Mouse (Mus musculus) G1E (cell line): ENCODE measurements at regions not wholly inside any gene's neighbourhood (a gene's known extent, or its start where the extent isn't known, plus 50 kb on each side); places are given as distances from the start of the nearest gene placed in this dataset.

Experiments used
- ATAC-seq: 2 replicates; pipeline ENCODE4 v1.8.0; 2016; ENCODE audit warnings: mild to moderate bottlenecking; ENCODE audit not compliant: insufficient number of reproducible peaks, poor library complexity, low FRiP score, severe bottlenecking; ENCODE audit errors: extremely low read depth
- DNase-seq: peaks from one replicate; pipeline ENCODE4 v3.0.0; 2012; ENCODE audit warnings: low spot score
- H3K27me3 ChIP-seq: 2 replicates; pipeline ENCODE4 v1.6.1; 2012; ENCODE audit warnings: mild to moderate bottlenecking, low read length, inconsistent platforms; ENCODE audit not compliant: insufficient read depth
- H3K36me3 ChIP-seq: replicated peaks from 2 replicates; pipeline ENCODE3; 2012; ENCODE audit warnings: mild to moderate bottlenecking, inconsistent platforms
- H3K4me1 ChIP-seq: 2 replicates; pipeline ENCODE4 v1.6.1; 2012; ENCODE audit warnings: low read depth, low read length, inconsistent platforms, mixed read lengths; ENCODE audit not compliant: insufficient read depth
- H3K4me3 ChIP-seq: 2 replicates; pipeline ENCODE4 v1.5.1; 2012; ENCODE audit warnings: low read depth, mild to moderate bottlenecking, inconsistent platforms, low read length, moderate library complexity, mixed read lengths
- H3K9me3 ChIP-seq: replicated peaks from 2 replicates; pipeline ENCODE4 v1.6.1; 2012; ENCODE audit warnings: inconsistent platforms
- CTCF ChIP-seq: IDR thresholded peaks from 2 replicates; pipeline ENCODE4 v1.5.1; 2012; ENCODE audit warnings: low read depth, low read length, inconsistent platforms, mixed read lengths
- GATA1 ChIP-seq: IDR thresholded peaks from 2 replicates; pipeline ENCODE4 v1.6.1; 2012; ENCODE audit warnings: borderline replicate concordance, low read length, inconsistent platforms, mixed read lengths
- GATA2 ChIP-seq: IDR thresholded peaks from 2 replicates; pipeline ENCODE4 v1.6.1; 2012; ENCODE audit warnings: low read depth, low read length, inconsistent platforms, borderline replicate concordance
- POLR2AphosphoS5 ChIP-seq: IDR thresholded peaks from 2 replicates; pipeline ENCODE4 v1.6.1; 2012; ENCODE audit warnings: low read depth, low read length, inconsistent platforms; ENCODE audit not compliant: insufficient replicate concordance
- TAL1 ChIP-seq: conservative IDR thresholded peaks from 2 replicates; pipeline ENCODE4 v1.6.1; 2012; ENCODE audit warnings: low read depth, low read length, inconsistent platforms, mixed read lengths

DNA sequence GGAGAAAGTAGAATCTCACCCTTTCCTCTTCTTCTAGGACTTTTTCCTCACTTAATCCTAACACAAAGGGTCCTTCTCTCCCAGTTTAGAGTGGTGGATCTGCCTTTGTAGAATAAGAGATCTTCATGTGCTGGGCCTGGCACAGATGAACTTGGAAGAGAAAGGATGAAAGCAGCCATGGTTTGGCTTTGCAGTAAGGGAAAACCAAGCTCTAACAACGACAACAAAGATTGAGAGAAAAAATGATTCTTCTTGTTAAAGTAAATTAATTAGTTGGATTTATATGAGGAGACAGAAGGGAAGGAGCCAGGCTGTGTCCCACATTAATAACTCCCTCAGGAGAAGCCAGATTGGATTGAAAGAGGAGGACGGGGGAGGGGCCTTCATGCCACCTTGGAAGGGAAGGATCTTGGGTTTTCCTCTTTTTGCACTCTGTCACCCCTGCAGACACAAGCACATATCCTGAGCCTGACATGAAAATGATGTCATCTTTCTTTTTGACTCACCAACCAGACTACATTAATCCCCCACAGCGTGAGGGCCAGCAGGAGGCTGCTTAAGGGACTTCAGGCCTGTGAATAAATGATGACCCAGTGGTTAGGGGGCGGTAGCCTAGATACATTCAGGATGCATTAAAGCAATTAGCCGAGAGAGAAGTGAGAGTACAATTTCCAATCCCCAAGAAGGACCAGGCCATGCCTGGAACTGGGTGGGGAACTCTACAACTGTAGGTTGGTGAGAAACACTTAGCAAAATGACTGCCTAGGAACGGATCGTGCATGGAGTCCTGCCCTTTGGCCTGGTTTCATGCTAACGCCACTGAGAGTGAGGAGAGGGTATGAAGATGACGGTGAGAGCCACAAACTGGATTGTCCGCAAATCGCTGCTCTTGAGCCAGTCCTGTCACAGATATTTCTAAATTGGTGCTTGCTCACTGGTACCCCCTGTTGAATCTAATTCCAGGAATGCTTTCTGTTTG is 69.4 kb upstream of the Klf7 start:
- Histone ChIP-seq H3K9me3 (no peaks in the 10 kb centered on the region), H3K4me1 (no peaks in the 10 kb centered on the region), H3K36me3 (no peaks in the 10 kb centered on the region), H3K27me3 (no peaks in the 10 kb centered on the region; the same call in 1 of the 2 replicates), H3K4me3 (no peak overlapping the region)
- no peak for ATAC-seq
- no peak for DNase-seq
- TF ChIP-seq POLR2AphosphoS5 (no peak), GATA2 (no peak), TAL1 (no peak), CTCF (no peak), GATA1 (no peak)

DNA sequence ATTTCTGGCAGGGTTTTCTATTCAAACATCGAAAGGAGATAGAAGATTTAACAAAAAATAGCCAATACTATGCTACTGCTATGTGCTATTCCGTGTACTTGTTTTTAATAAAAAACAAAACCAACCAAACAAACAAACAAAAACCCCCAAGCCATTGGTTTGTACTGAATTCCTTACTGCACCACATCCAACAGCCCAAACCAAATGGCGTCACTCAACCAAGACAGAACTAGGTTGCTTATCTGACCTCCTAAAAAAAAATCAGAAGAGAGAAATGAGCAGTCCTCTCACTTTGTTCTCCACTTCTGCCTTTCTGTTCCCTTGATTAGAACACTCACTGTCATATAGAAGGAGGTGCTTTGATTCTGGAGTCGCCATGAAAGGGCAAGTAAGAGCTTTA is 68.6 kb upstream of the Klf7 start:
- H3K4me1 ChIP-seq = no peaks in the 10 kb centered on the region
- no peaks in the 10 kb centered on the region; the same call in 1 of the 2 replicates for H3K27me3 ChIP-seq
- no peaks in the 10 kb centered on the region for H3K36me3 ChIP-seq
- no peak overlapping the region for H3K4me3 ChIP-seq
- TF ChIP-seq GATA2 (no peak), POLR2AphosphoS5 (no peak), GATA1 (no peak), TAL1 (no peak), CTCF (no peak)
- ATAC-seq (no peak), DNase-seq (no peak)
- no peaks in the 10 kb centered on the region for H3K9me3 ChIP-seq

DNA sequence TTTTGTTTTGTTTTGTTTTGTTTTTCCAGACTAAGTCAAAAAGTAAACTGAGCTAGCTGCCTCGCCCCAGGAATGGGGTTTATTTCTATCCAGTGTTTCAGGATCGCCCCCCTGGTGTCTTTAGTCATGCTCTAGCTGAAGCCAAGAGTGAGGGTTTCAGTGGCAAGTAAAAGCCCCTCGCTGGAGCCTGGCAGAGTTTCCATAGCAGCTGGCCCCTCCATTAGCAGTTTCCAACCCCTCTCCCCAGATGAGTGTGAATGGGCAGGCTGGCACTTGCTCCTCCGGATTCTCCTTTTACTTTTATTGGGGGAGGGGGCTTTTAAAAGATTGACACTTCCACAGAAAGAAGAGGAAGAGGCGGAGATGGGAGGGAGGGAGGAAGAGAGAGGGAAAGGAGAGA is 68.0 kb upstream of the Klf7 start:
- no peaks in the 10 kb centered on the region for H3K36me3 ChIP-seq
- H3K4me1 ChIP-seq = no peaks in the 10 kb centered on the region
- no peaks in the 10 kb centered on the region for H3K9me3 ChIP-seq
- H3K27me3 ChIP-seq = no peaks in the 10 kb centered on the region; the same call in 1 of the 2 replicates
- no peak for TF ChIP-seq POLR2AphosphoS5
- no peak for TF ChIP-seq TAL1
- no peak for TF ChIP-seq GATA2
- TF ChIP-seq CTCF = no peak
- TF ChIP-seq GATA1 = no peak
- DNase-seq = no peak
- ATAC-seq = no peak
- no peak overlapping the region for H3K4me3 ChIP-seq

DNA sequence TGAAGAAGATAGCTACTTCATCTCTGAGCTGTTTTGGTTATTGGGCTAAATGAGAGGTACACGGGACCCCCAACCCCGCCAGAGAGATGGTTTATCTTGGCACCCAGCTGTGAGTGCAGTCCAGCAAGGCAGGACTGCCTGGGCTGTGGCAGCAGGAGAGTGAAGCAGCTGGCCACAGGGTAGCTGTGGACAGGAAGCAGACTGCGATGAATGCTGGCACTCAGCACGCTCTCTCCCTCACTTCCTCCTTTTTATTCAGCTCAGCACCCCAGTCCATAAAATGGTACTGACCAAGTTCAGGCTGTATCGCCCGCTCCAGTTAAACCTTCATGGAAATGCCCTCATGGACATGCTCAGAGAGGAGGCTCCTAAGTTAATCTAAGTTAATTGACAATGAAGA is 67.4 kb upstream of the Klf7 start:
- no peak for DNase-seq

DNA sequence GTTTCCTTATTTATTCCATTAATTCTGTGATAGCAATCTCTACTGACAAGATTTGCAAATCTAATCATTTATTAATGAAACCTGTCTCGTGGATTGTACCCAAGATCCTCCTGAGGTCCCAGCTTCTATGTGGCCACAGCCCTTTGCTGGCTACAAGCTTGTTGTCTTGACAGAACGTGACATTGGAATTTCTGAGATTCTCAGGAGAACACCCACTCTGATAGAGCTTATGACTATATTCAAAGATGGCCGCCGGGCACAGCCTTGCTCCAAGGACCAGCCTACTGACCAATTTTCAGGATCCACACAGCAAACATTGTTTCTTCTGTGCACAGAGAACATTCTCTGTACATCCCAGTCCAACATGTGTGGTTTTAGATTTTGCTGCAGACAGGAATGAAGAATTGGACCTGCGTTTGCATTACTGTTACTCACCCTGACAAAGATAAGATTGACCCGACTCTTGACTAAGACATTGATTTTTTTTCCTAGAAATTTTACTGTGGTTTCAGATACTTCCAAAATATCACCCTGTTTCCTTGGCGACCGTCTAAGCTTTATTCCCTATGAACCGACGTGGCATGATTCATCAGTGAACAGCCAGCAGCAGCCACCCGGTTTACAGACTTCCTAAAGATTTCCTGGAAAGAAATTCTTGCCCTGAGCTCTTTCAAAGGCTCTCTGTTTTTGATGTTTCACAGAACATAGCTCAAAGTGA is 65.9 kb upstream of the Klf7 start:
- TF ChIP-seq GATA1 (no peak), POLR2AphosphoS5 (no peak), CTCF (no peak), TAL1 (no peak), GATA2 (no peak)
- no peak for DNase-seq
- H3K36me3 ChIP-seq = no peaks in the 10 kb centered on the region
- no peak for ATAC-seq
- no peak overlapping the region for H3K4me3 ChIP-seq
- no peaks in the 10 kb centered on the region for H3K9me3 ChIP-seq
- no peaks in the 10 kb centered on the region for H3K4me1 ChIP-seq
- no peaks in the 10 kb centered on the region; the same call in 1 of the 2 replicates for H3K27me3 ChIP-seq

More for the DNA sequence above, 67.4 kb upstream of the Klf7 start:
- H3K4me1 ChIP-seq = no peaks in the 10 kb centered on the region
- no peak overlapping the region for H3K4me3 ChIP-seq
- no peak for TF ChIP-seq TAL1
- TF ChIP-seq CTCF = no peak
- TF ChIP-seq GATA2 = no peak
- no peak for TF ChIP-seq GATA1
- TF ChIP-seq POLR2AphosphoS5 = no peak
- no peak for ATAC-seq
- no peaks in the 10 kb centered on the region for H3K9me3 ChIP-seq
- no peaks in the 10 kb centered on the region; the same call in 1 of the 2 replicates for H3K27me3 ChIP-seq
- H3K36me3 ChIP-seq = no peaks in the 10 kb centered on the region

DNA sequence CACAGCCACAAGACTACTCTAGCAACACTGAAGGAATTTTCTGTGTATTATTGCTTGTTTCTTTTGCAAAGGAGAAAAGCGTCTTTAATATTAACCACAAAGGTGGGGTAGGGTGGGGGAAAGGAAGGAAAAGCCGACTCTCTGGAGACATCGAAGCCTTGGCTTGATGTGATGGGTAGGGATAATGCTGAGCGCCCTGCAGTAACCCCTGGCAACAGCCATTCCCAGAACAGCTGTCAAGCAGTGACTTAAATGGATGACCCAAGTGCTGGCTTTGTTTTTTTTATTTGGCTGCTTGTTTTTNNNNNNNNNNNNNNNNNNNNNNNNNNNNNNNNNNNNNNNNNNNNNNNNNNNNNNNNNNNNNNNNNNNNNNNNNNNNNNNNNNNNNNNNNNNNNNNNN is 51.6 kb upstream of the Klf7 start:
- ATAC-seq = no peak
- H3K4me3 ChIP-seq = no peak overlapping the region
- no peak for DNase-seq
- H3K36me3 ChIP-seq = no peaks in the 10 kb centered on the region
- no peaks in the 10 kb centered on the region for H3K9me3 ChIP-seq
- no peaks in the 10 kb centered on the region for H3K4me1 ChIP-seq
- H3K27me3 ChIP-seq = no peaks in the 10 kb centered on the region
- TF ChIP-seq GATA1 = no peak
- TF ChIP-seq TAL1 = no peak
- no peak for TF ChIP-seq GATA2
- TF ChIP-seq POLR2AphosphoS5 = no peak
- no peak for TF ChIP-seq CTCF
